Mouse (Mus musculus) heart, adult 18-20 months (tissue): Measurements from ENCODE around the gene Scgb2a2. TPM values are rescaled to one million over a fixed set of nuclear protein-coding genes. Genes with fewer than 3 reads are reported as not detected.
"Not testable (repeated sequence)": the region's sequence is repeated elsewhere in the genome, so short reads cannot be mapped to it uniquely, and the experiment has no call there.

Source experiments
- DNase-seq, 2 experiments: peaks; one replicate each; pipeline ENCODE4 v3.0.0; 2021 to 2022; ENCODE audit warnings: mixed read lengths in 1 of 2
- long read RNA-seq, 2 experiments: library from polyadenylated mRNA; stranded (forward); transcript quantifications; one replicate each; pipeline ENCODE4 v2.0.0; 2021
- microRNA-seq, 2 experiments: library from miRNA; unstranded; fragments of <30 nt; microRNA quantifications; one replicate each; pipeline ENCODE4 v1.2.0; 2022
- total RNA-seq, 2 experiments: library from RNA; stranded (reverse); gene quantifications; 2 replicates each; pipeline ENCODE4 v1.2.3; 2021

Scgb2a2 gene
- not detected for total RNA-seq
- long read RNA-seq, experiment 1, result 0 reads
- long read RNA-seq, experiment 2, result 0 reads

DNA sequence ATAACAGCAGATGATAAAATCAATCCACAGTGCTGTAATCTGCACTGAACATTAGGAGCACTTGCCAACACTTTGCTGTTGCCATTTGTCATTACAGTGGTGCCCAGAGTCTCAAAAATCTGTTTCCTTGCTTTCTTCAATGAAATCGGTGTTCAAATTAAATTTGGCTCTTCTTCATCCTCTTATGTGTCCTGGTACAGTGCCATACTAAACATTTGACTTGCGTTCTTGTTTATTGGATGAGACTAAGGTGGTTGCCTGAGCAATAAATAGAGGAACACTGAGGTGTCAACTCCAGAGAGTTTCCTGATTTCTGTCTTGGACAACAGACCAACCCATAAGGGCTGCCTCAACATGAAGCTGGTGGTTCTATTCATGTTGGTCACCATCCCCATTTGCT lies at the start of gene Scgb2a2:
Gene Scgb2a2, plus strand, starts transcription at position 301 of the 400 bp plus-strand sequence.
- DNase-seq, result no peak

DNA sequence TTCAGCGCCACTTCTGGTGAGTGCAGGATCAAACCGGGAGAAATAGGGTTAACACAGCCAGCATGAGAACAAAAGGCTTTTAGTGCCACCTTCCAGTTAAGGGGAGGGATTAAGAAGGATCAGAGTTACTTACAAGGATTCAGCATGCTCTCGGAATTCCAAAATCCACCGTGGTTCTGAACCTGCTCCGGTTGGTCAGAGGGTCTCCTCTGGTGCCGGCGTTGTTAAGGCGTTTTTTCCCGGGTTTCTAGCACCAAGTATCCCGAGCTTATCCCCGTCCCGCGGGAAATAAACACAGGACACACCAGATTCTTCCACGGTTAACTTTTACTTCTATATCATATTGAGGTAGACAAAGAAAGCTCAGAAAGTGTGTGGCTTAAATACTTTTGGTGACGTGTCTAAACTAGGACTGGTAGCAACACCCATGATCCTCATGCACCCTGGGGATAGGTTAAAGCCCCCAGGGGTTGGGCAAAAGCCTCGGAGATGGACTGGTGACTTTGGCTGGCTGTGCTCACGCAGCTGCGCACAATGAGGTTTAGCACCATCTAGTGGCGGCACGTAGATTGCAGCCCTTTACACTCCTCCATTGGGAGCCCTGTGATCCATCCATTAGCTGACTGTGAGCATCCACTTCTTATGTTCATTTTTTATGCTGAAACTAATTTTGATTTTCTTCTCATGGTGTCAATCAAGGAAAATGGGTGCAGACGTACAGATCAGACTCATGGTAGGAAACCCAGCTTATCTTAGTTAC lies 10.6 kb upstream of the Scgb2a2 start:
- DNase-seq, result peak; percentile 47 to 63

DNA sequence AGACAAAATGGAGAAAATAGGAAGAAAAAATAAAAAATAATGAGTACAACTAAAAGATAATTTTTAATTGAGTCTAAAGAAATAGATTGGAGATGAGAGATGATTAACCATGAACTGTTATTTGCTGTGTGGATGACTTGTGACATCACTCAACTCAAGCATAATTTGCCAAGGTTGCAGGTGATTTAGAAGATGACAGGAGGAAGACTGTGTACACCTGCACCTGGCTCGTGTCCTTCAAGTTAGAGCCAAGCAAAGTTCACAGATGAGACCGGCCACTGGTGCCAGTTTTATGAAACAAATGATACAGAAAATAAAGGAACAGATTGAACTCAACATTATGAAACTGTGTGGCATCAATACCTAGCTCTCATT lies 10.0 kb upstream of the Scgb2a2 start:
- no peak for DNase-seq

DNA sequence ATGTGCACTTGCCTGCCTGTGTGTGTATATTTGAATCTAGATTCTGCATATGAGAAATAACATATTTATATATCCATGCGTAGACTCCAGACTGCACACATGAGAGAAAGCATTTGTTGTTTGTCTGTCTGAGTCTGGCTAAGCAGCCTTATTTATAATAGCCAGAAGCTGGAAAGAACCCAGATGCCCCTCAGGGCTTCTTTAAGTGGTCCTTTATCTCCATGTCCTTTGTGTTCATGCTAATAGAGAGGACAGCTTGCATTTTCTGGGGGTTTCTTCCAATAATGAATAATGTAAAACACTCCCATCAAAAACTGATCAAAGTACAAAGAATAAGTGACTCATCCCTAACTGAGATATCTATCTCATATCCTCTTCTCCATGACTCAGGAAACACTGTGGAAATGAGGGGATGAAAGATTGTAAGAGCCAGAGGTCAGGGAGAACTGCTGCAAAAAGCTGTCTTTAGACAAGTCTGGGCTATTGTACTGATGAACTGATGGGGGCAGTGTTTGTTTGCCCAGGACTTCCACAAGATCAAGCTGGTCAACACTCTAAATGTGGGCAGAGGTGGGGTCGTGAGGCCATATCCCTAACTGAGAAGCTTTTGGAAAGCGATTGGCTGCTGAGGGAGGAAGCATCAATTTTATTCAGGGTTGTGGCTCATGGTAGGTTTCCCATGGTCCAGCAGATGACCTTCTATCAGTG lies 2.2 kb downstream of the Scgb2a2 start:
- not testable (repeated sequence) for DNase-seq

DNA sequence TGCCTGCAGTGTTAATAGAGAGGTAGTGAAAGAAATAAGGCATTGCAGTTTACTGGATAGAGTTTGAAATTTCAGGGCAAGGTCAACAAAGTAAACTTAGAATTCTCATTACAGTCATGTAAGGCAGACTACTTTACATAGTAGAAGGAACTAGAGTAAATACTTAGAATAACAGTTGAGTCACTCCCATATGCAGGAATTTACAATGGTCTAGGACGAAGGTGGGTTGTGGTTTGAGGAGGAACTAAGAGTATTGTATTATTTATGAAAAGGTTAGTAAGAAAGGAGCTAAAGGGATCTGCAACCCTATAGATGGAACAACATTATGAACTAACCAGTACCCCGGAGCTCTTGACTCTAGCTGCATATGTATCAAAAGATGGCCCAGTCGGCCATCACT lies 13.5 kb downstream of the Scgb2a2 start:
- DNase-seq, result not testable (repeated sequence)

DNA sequence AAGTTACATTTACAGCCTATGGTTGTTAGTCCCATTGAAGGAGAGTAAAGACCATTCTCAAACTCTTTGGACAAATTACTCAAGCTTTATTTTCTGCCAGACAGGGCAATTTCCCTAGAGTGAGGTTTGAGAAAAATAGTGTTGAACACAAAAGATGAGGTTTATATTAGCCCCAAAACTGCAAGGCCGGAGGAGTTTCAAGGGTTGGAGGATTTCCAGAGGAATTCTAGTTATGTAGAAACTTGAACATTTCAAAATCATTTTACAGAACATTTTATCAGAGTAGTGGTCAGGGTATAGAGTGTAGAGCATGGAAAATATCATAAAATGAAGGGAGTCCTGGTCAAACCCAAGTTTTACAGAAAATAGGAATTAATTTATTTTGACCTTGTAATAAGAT lies 17.5 kb downstream of the Scgb2a2 start:
- no peak for DNase-seq

DNA sequence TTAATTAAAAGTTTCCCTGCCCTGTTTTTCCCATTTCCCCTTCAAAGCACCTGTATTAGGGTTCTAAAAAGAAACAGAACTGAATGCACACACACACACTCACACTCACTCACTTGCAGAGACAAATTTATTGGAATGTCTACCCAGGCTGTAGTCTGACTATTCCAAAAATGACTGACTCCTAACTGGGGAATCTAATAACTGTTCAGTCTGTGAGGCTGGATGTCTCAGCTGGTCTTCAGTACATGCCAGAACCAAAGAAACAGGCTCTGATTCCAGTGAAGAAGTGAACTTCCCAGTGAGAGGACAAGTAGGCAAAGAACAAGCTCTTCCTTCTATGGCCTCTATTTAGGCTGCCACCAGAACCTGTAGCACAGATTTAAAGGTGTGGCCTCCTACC lies 18.1 kb downstream of the Scgb2a2 start:
- no peak for DNase-seq

DNA sequence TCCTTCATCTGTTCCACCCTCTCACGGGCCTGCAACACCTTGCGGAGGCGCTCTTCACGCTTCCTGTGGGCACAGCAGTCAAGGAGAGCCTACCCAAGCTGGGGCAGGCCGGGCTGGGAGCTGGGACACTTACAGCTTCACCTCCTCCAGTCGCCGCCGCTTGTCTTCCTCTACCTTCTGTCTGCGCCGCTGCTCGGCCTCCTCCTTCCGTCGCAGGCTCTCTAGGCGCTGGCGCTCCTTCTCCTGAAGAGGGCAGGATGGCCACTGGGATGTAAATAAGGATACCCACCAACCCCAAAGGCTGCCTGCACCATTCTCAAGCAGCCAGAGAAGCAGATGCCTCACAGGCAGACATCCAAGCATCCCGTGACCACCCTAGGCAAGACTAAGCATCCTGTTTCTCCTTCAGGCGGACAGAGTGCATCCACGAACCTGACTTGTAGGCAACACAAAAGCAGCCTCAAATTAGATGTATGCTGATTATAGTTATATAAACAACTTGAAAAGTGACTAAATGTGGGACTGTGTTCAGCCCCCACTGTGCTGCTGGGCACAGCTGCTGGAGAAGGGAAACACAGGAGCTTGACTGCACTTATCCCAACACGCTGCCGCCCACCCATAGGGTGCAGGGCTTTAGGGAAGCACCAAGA lies 30.9 kb downstream of the Scgb2a2 start:
- DNase-seq, result no peak

DNA sequence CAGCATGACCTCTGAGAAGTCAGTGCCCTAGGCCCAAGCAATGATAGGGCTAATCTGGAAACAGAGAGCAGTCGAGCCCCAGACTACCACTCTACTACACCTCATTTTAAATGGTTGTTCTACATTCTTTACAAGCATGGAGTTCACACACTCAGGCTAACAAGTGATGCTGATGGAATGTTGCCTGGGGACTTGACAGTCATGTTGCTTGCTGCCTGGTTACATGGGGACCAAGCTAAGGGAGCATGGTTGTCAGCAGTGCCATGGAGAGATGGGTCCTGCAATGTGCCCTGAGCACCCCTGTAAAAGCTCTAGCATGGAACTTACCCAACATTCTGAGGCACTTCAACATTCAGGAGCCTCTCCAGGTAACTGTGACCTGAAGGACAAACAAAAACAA lies 39.0 kb downstream of the Scgb2a2 start:
- no peak for DNase-seq

DNA sequence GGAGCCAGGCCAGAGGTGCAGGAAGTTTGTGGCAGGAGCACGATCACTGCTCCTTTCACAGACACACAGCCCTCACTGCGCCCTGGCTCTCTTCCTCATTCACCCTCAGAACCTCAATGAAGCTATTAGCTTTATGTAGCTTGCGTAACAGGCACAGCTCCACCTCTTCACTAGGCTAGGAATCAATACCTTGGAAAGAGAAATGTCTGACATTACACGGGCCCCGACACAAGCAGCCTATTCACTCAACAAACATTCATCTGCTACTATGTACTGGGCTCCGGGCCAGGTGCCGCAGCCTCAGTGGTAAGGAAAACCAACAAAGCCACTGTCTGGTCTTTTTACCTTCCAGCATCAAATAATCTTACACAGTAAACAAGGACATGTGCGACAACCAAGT lies 39.4 kb downstream of the Scgb2a2 start:
- DNase-seq, result no peak

DNA sequence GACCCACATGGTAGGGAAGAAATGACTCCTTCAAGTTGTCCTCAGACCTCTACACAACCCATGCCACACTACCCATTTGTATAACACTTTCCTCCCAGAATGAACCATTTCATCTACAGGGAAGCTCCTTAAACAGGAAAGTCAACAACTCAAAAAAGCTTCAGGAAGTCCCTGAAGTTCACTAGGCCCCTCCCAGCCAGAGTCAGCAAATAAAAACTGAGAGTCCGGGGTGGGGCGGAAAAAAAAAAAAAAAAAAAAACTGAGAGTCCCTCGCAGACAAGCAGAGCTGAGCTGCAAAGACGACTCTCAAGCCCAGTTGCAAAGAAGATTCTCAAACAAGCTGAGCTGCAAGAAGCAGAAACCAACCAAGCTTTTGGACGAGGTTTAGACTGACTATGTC lies 48.7 kb downstream of the Scgb2a2 start:
- DNase-seq, result no peak

DNA sequence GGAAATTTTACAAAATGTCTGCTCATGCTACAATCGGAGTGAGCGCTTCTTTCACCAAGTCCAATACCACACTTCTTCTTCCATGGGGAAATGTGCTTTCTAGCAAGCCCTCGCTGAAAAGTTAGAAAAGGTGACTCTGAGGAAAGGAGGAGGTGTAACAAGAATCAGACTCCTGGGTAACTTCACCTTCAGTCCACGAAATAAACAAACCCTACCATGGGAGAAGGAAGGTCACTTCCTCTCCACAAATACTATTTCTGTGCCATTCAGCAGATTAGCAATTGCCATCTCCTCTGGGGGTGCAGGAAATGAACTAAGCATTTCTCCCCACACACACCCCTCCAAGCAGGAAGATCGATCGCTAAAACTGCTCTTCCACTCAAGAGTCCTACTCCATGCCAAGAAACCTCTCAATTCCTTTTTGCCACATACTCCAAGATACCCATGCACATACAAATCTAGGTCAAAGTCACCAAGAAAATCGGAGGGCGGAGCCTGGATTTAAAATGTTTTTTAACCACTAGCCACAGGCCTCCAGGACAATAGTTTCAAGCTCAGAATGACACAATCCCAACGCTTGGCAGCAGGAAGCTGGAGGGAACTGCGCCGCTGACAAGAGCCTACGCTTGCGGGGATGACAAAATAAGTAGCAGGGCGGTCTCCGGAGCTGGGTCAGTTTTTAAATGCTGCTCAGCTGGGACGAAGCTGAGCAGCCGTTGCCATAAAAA lies 51.1 kb downstream of the Scgb2a2 start:
- peak in 1 of 2 experiments; percentile 22 for DNase-seq

DNA sequence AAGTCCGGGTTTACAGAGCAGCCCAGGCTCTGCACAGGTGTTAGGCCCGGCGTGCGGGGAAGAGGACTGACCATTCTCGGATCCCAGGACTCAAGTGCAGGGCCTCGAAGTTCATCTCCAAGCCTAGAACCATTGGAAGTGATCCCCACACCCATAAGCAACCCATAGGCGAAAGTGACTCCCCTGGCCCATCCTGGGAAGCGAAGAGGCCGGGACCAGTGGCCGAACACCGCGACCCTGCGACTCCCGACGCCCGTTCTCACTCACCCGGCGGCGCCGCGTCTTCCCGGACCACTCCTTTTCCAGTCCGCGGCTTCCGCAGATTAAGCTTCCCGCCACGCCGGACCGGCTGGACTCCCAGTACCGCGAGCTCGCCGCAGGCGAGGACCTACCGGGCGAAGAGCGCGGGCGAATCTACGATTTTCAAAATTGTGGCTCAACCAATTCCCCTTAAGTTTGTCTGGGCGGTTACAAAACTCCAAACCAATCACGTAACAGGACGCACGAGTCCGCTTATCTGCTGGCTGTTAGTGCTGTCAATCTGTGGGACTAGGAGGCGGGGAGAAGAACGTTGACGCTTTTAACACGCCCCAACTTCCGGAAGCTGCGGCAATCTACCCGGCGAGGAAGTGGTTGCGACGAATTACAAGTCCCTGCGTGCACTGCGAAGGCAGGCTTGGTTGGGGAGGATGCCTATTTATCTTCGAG lies 51.9 kb downstream of the Scgb2a2 start, which contains the start of gene Incenp:
Gene Incenp, minus strand, starts transcription at position 480 of the 708 bp plus-strand sequence.
- DNase-seq, result peak; percentile 96 to 98

DNA sequence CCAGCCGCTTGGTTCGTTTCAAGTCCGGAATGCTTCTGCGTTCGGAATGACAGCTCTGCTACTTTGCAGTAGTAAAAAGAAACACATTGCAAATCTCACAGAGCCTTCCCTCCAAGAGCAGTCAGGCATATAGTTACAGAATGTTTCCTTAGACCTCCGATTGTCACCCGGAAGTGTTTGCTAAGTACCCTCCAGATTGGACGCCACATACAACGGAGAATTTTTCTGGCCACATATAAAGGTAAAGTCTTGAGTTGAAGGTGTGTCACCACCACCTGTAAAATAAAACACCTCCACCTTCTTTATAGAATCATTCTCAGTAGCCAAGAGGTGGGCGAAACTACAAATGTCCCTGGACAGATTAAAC lies 52.4 kb downstream of the Scgb2a2 start:
- DNase-seq, result no peak

DNA sequence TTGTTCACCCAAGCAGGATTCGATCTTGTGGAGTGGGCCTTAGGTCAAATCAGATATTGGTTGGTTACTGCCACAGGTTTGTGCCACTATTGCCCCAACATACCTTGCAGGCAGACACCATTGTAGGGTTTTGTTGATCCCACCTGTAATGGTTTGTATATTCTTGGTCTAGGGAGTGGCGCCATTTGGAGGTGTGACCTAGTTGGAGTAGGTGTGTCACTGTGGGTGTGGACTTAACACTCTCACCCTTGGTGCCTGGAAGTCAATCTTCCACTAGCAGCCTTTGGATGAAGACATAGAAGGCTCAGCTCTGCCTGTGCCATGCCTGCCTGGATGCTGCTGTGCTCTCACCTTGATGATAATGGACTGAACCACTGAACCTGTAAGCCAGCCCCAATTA lies 53.3 kb downstream of the Scgb2a2 start:
- DNase-seq, result not testable (repeated sequence)

Small RNA genes lying within 50 kb of the gene (microRNA-seq; reads per million reads assigned to microRNA genes)
- 0 reads per million in 2 experiments for gene Gm22369

Other genes with a start within 250 kb of the Scgb2a2 start
- 1 to 10 TPM; 4.2 to 5.7 TPM for gene Incenp, start 52.0 kb downstream of the Scgb2a2 start, total RNA-seq
- 1,000 to 10,000 TPM; 2,847 to 3,135 TPM for gene Fth1, start 133.0 kb downstream of the Scgb2a2 start, total RNA-seq
- under 1 TPM; 0.12 to 0.13 TPM for gene Best1, start 154.1 kb downstream of the Scgb2a2 start, total RNA-seq
- 1 to 10 TPM; 6.6 to 6.8 TPM for gene Rab3il1, start 154.1 kb downstream of the Scgb2a2 start, total RNA-seq
- 10 to 100 TPM; 31.8 to 34.9 TPM for gene Fads3, start 194.0 kb downstream of the Scgb2a2 start, total RNA-seq